Mouse (Mus musculus) embryonic facial prominence, embryonic 10.5 days (tissue): ENCODE measurements around the gene Stfa1. TPM values are rescaled to one million over a fixed set of nuclear protein-coding genes. Genes with fewer than 3 reads are reported as not detected.
"Not testable (repeated sequence)": the region's sequence is repeated elsewhere in the genome, so short reads cannot be mapped to it uniquely, and the experiment has no call there.

Experiments
- DNase-seq: peaks from one replicate; pipeline ENCODE4 v3.0.0-alpha.2; 2017; ENCODE audit warnings: low spot score
- H3K27ac ChIP-seq: fragments of 300-500 bp; sonication (generic); replicated peaks from 2 replicates; pipeline ENCODE4 v1.5.1; 2016; ENCODE audit warnings: mild to moderate bottlenecking
- H3K27me3 ChIP-seq: fragments of 300-500 bp; sonication (generic); replicated peaks from 2 replicates; pipeline ENCODE4 v1.6.1; 2016; ENCODE audit warnings: low read depth, mild to moderate bottlenecking; ENCODE audit not compliant: poor library complexity, severe bottlenecking
- H3K36me3 ChIP-seq: fragments of 300-500 bp; sonication (generic); replicated peaks from 2 replicates; pipeline ENCODE4 v1.6.1; 2016; ENCODE audit warnings: mild to moderate bottlenecking, moderate library complexity
- H3K4me1 ChIP-seq: fragments of 300-500 bp; sonication (generic); 2 replicates; pipeline ENCODE4 v1.6.1; 2016
- H3K4me3 ChIP-seq: fragments of 300-500 bp; sonication (generic); 2 replicates; pipeline ENCODE4 v1.5.1; 2016; ENCODE audit warnings: mild to moderate bottlenecking, moderate library complexity
- H3K9me3 ChIP-seq: fragments of 300-500 bp; sonication (generic); 2 replicates; pipeline ENCODE4 v1.6.1; 2016; ENCODE audit warnings: mild to moderate bottlenecking
- WGBS: fragments of 180-500 bp; shearing (Covaris S2); methylation state at CpG from one replicate; pipeline ENCODE4 v1.1.7; 2016; 5-methylcytosine and 5-hydroxymethylcytosine counted together
- polyA plus RNA-seq: library from polyadenylated mRNA; unstranded; fragments of >200 nt; fragmentation: Nextera tagmentation; extraction: Ambion mirVana; gene quantifications from 2 replicates; pipeline ENCODE4 v1.2.1, GENCODE M21; 2016

Stfa1 gene
- polyA plus RNA-seq = 0.34 and 0.47 TPM in 2 replicates

DNA sequence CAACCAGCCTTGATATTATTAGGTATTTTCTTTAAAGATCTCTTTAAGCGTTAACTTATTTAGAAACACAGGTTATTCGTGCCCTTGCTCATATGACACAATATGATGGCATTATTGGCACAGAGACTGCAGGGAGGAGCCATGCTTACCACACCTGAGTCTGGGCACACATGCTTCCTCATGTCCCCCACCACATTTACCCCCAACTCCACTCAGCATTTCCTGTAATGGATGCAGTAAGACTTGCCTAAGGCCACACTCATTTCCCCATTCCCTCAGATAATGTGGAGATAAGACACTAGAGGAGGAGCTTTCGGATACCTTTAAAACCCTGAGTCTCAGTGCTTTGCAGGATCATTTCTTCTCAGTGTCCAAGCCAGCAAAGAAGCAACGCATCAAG is at the start of gene Stfa1:
Gene Stfa1 (plus strand): TSS at position 156 of the 400 bp plus-strand sequence.
- not testable (repeated sequence) for H3K27me3 ChIP-seq, H3K4me3 ChIP-seq, H3K27ac ChIP-seq, DNase-seq, H3K36me3 ChIP-seq, H3K4me1 ChIP-seq, H3K9me3 ChIP-seq
- WGBS = 86% methylated on average over 4 of the region's 4 CpGs

DNA sequence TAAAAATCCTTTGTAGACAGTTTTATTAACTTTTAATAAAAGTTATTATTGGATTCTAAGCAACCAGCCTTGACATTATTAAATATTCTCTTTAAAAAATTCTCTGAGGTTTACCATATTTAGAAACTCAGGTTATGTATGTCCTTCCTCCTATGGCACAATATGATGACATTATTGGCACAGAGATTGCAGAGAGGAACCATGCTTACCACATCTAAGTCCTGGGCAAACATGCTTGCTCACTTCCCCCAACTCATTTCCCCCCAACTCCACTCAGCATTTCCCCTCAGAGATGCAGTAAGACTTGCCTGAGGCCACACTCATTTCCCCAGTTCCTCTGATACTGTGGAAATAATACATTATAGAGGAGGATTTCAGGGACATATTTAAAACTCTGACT is 16.2 kb upstream of the Stfa1 start:
- H3K27me3 ChIP-seq, H3K27ac ChIP-seq, H3K4me3 ChIP-seq, DNase-seq, H3K36me3 ChIP-seq, H3K4me1 ChIP-seq, H3K9me3 ChIP-seq: not testable (repeated sequence)

DNA sequence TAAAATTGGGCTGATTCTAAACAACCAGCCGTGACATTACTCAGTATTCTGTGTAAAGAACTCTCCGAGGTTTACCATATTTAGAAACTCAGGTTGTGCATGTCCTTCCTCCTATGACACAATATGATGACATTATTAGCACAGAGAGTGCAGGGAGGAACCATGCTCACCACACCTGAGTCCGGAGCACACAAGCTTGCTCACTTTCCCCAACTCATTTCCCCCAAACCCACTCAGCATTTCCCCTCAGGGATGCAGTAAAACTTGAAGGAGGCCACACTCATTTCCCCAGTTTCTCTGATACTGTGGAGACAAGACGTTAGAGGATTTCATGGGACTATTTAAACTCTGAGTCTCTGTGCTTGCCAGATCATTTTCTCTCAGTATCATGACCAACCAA is 12.4 kb downstream of the Stfa1 start:
- H3K27me3 ChIP-seq = no peaks in the 10 kb centered on the region
- H3K36me3 ChIP-seq = no peaks in the 10 kb centered on the region
- DNase-seq = no peak
- no peak overlapping the region for H3K27ac ChIP-seq
- H3K9me3 ChIP-seq = no peaks in the 10 kb centered on the region
- H3K4me3 ChIP-seq = no peak overlapping the region
- 85% methylated on average over 4 of the region's 4 CpGs for WGBS
- no peaks in the 10 kb centered on the region for H3K4me1 ChIP-seq

DNA sequence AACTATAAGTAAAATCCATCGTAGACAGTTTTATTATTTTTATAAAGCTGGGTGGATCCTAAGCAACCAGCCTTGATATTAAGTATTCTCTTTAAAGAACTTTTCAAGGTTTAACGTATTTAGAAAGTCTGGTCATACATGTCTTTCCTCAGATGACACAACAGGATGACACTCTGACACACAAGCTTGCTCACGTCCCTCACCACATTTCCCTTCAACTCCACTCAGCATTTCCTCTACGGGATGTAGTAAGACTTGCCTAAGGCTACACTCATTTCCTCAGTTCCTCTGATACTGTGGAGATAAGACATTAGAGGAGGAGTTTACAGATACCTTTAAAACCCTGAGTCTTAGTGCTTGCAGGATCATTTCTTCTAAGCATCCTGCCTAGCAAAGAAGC is 30.9 kb downstream of the Stfa1 start:
- no peaks in the 10 kb centered on the region for H3K9me3 ChIP-seq
- H3K27me3 ChIP-seq = no peaks in the 10 kb centered on the region
- DNase-seq = no peak
- no peak overlapping the region for H3K4me3 ChIP-seq
- no peaks in the 10 kb centered on the region for H3K4me1 ChIP-seq
- H3K27ac ChIP-seq = no peak overlapping the region
- no peaks in the 10 kb centered on the region for H3K36me3 ChIP-seq
- WGBS = 74% methylated on average over 4 of the region's 4 CpGs

DNA sequence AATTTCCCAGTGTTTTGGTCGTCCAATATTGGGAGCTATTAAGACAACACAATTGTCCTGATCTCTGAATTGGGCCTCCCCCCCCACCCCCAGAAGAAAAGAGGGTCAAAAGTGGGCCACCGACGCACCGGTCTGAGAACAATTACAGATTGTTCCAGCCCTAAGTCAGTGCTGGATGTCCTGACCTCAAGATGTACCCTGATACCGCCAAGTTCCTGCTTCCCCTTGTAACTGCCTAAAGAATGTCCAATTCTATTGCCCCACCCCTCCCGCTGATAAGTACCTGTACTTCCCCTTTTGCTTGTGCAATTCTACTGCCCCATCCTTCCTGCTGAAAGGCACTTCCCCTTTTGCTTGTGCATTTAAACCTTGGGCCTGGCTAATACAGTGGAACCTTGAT is 39.4 kb downstream of the Stfa1 start:
- not testable (repeated sequence) for H3K4me3 ChIP-seq, H3K36me3 ChIP-seq, H3K27me3 ChIP-seq, H3K9me3 ChIP-seq, H3K27ac ChIP-seq, DNase-seq, H3K4me1 ChIP-seq
- 79% methylated on average over 6 of the region's 6 CpGs for WGBS

DNA sequence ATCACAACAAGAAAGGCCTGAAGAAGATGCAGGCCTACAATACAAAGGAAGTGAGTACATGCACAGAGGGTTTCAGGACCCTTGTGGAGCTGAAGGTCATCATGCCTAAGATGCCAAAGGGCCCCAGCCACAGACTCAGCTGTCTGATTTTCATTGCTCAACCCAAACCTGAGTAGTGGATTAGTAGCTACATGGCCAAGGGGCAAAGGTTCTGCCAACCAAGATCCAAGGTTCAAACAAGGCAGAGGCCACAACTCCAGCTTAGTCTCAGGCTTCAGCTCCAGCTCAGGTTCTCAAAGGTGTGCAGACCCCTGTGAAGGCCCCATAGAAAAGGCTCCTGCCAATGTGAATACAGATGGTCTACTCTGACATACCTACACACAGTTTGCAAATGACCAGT is 42.5 kb downstream of the Stfa1 start:
- no peaks in the 10 kb centered on the region for H3K36me3 ChIP-seq
- H3K27me3 ChIP-seq = no peaks in the 10 kb centered on the region
- H3K4me3 ChIP-seq = no peak overlapping the region
- no peak overlapping the region for H3K27ac ChIP-seq
- no peaks in the 10 kb centered on the region for H3K4me1 ChIP-seq
- no peaks in the 10 kb centered on the region for H3K9me3 ChIP-seq
- DNase-seq = no peak

DNA sequence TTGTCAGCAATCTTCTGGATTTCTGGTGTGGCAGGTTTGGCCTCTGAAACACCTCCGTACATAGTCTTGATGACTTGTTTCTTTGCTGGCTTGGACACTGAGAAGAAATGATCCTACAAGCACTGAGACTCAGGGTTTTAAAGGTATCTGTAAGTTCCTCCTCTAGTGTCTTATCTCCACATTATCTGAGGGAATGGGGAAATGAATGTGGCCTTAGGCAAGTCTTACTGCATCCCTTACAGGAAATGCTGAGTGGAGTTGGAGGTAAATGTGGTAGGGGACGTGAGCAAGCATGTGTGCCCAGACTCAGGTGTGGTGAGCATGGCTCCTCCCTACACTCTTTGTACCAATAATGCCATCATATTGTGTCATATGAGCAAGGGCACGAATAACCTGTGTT is 57.5 kb downstream of the Stfa1 start, which contains the start of gene BC117090:
Gene BC117090 (minus strand): TSS at position 101 of the 400 bp plus-strand sequence.
- no peak for DNase-seq
- Histone ChIP-seq H3K27ac (no peak within 1 kb of the TSS), H3K4me3 (no peak within 1 kb of the TSS), H3K4me1 (no peaks in the 10 kb centered on the region), H3K36me3 (no peaks in the 10 kb centered on the region), H3K9me3 (no peaks in the 10 kb centered on the region), H3K27me3 (no peaks in the 10 kb centered on the region)
- 78% methylated on average over 3 of the region's 3 CpGs for WGBS

Other genes with a start within 250 kb of the Stfa1 start
- gene Wdr5b, start 235.8 kb upstream of the Stfa1 start, polyA plus RNA-seq = 7.8 and 8.7 TPM in 2 replicates
- 351 and 357 TPM in 2 replicates for gene Fam162a, start 205.4 kb upstream of the Stfa1 start, polyA plus RNA-seq
- 92.9 and 106 TPM in 2 replicates for gene Ccdc58, start 205.3 kb upstream of the Stfa1 start, polyA plus RNA-seq
- 0.06 and 0.09 TPM in 2 replicates for gene Csta1, start 145.7 kb upstream of the Stfa1 start, polyA plus RNA-seq
- not detected in 2 replicates for gene Stfa2l1, start 120.1 kb upstream of the Stfa1 start, polyA plus RNA-seq
- not detected in 2 replicates for gene Gm5483, start 92.7 kb upstream of the Stfa1 start, polyA plus RNA-seq
- not detected in 2 replicates for gene Gm5416, start 66.5 kb upstream of the Stfa1 start, polyA plus RNA-seq
- gene 2010005H15Rik, start 55.5 kb upstream of the Stfa1 start, polyA plus RNA-seq = not detected in 2 replicates
- not detected in 2 replicates for gene BC117090, start 57.4 kb downstream of the Stfa1 start, polyA plus RNA-seq
- 0.39 TPM in 1 of 2 replicates, not detected in the other for gene BC100530, start 90.8 kb downstream of the Stfa1 start, polyA plus RNA-seq
- gene Stfa2, start 131.5 kb downstream of the Stfa1 start, polyA plus RNA-seq = not detected in 2 replicates
- not detected in 2 replicates for gene Stfa3, start 178.4 kb downstream of the Stfa1 start, polyA plus RNA-seq